Mouse (Mus musculus) embryonic fibroblast, embryonic 13.5 days (primary cell): ENCODE data around the gene Tlcd1. TPM values are rescaled to one million over a fixed set of nuclear protein-coding genes. Genes with fewer than 3 reads are reported as not detected.
A peak's percentile ranks its signal among the peaks of the same experiment; 100 is the strongest.

ENCODE experiments used
- H3K27ac ChIP-seq: 2 replicates; pipeline ENCODE4 v1.5.1; 2012; ENCODE audit warnings: low read length, control low read depth, inconsistent platforms; ENCODE audit not compliant: insufficient read depth
- H3K4me1 ChIP-seq: 2 replicates; pipeline ENCODE4 v1.6.1; 2011; ENCODE audit warnings: low read length; ENCODE audit not compliant: control insufficient read depth, insufficient read depth
- H3K4me3 ChIP-seq: 2 replicates; pipeline ENCODE4 v1.5.1; 2011; ENCODE audit warnings: mild to moderate bottlenecking, control low read depth, low read length; ENCODE audit not compliant: insufficient read depth
- CTCF ChIP-seq: IDR thresholded peaks from 2 replicates; pipeline ENCODE4 v1.5.1; 2011; ENCODE audit warnings: mild to moderate bottlenecking, control low read depth, low read length, moderate library complexity, borderline replicate concordance; ENCODE audit not compliant: insufficient read depth
- POLR2A ChIP-seq: IDR thresholded peaks from 2 replicates; pipeline ENCODE4 v1.6.1; 2011; ENCODE audit warnings: low read depth, mild to moderate bottlenecking, control low read depth, low read length, moderate library complexity
- polyA plus RNA-seq: library from polyadenylated mRNA; stranded (reverse); fragments of >200 nt; gene quantifications from 2 replicates; pipeline ENCODE4 v1.2.4, GENCODE M21; 2011; ENCODE audit warnings: low read depth; ENCODE audit not compliant: missing spikeins, insufficient read length

Tlcd1 gene
- polyA plus RNA-seq, 1 experiment, result 13.6 TPM

GRCm38 (mm10) chr11:78174506-78174905 is 2.0 kb upstream of the Tlcd1 start:
- Histone ChIP-seq H3K4me1 (no peaks in the 10 kb centered on the region; the same call in none of the 2 replicates), H3K4me3 (no peak overlapping the region), H3K27ac (no peak overlapping the region)
- TF ChIP-seq POLR2A (no peak), CTCF (no peak)

- Histone ChIP-seq H3K27ac (peak overlapping the region; percentile 98), H3K4me1 (peaks cover 5% of the 10 kb centered on the region), H3K4me3 (peak overlapping the region; percentile 59)
- TF ChIP-seq CTCF (no peak), POLR2A (no peak)
These were observed 625 bp upstream of the Tlcd1 start for GRCm38 (mm10) chr11:78175771-78176401.

GRCm38 (mm10) chr11:78176905-78177331 is 407 bp downstream of the Tlcd1 start:
- Histone ChIP-seq H3K27ac (peak overlapping the region; percentile 98), H3K4me1 (peaks cover 5% of the 10 kb centered on the region), H3K4me3 (peak overlapping the region; percentile 59)
- TF ChIP-seq CTCF (no peak), POLR2A (no peak)

- H3K4me3 ChIP-seq, result peak overlapping the region; percentile 59
- TF ChIP-seq CTCF, result no peak
- H3K4me1 ChIP-seq, result peaks cover 5% of the 10 kb centered on the region
- peak overlapping the region; percentile 98 for H3K27ac ChIP-seq
These were observed 926 bp downstream of the Tlcd1 start for GRCm38 (mm10) chr11:78177437-78177836.

- TF ChIP-seq CTCF, result peak; percentile 88
- TF ChIP-seq POLR2A, result peak; percentile 72
- peaks cover 5% of the 10 kb centered on the region for H3K4me1 ChIP-seq
- H3K4me3 ChIP-seq, result peak overlapping the region; percentile 63
- peak overlapping the region; percentile 90 for H3K27ac ChIP-seq
These were observed 1.7 kb downstream of the Tlcd1 start for GRCm38 (mm10) chr11:78177903-78178858.

- TF ChIP-seq POLR2A (peak; percentile 46), CTCF (no peak)
- peak overlapping the region; percentile 63 for H3K4me3 ChIP-seq
- H3K27ac ChIP-seq, result peak overlapping the region; percentile 86
- peaks cover 5% of the 10 kb centered on the region for H3K4me1 ChIP-seq
These were observed 2.4 kb downstream of the Tlcd1 start for GRCm38 (mm10) chr11:78178859-78179437.

- Histone ChIP-seq H3K4me3 (peak overlapping the region; percentile 63), H3K4me1 (peaks cover 5% of the 10 kb centered on the region), H3K27ac (peak overlapping the region; percentile 86; the same call in 1 of the 2 replicates)
- TF ChIP-seq CTCF, result no peak
- no peak for TF ChIP-seq POLR2A
These were observed 3.0 kb downstream of the Tlcd1 start for GRCm38 (mm10) chr11:78179438-78179999.

GRCm38 (mm10) chr11:78180081-78180761 is 3.7 kb downstream of the Tlcd1 start:
- Histone ChIP-seq H3K4me3 (peak overlapping the region; percentile 63; the same call in 1 of the 2 replicates), H3K27ac (peak overlapping the region; percentile 2; the same call in 1 of the 2 replicates), H3K4me1 (peaks cover 5% of the 10 kb centered on the region; the same call in 1 of the 2 replicates)
- TF ChIP-seq POLR2A (no peak; the same call in none of the 2 replicates), CTCF (no peak)
